Mouse (Mus musculus) hindlimb bud, embryonic 11.5 days (tissue): ENCODE measurements around the gene Tbl2.

ENCODE experiments used
- DNase-seq: peaks from one replicate; pipeline ENCODE4 v3.0.0-alpha.2; 2012; ENCODE audit warnings: low read depth, low spot score; ENCODE audit errors: extremely low spot score

Tbl2 gene

GRCm38 (mm10) chr5:135148715-135149052 lies 773 bp upstream of the Tbl2 start:
- DNase-seq = no peak

- no peak for DNase-seq
Observed at GRCm38 (mm10) chr5:135149820-135150178, 342 bp downstream of the Tbl2 start.

GRCm38 (mm10) chr5:135156496-135156895 lies 7.0 kb downstream of the Tbl2 start:
- no peak for DNase-seq

GRCm38 (mm10) chr5:135161221-135161620 lies 11.8 kb downstream of the Tbl2 start:
- DNase-seq = no peak

- no peak for DNase-seq
Observed at GRCm38 (mm10) chr5:135161650-135162049, 12.2 kb downstream of the Tbl2 start.

GRCm38 (mm10) chr5:135162361-135162760 lies 12.9 kb downstream of the Tbl2 start:
- no peak for DNase-seq

GRCm38 (mm10) chr5:135162821-135163220 lies 13.4 kb downstream of the Tbl2 start:
- DNase-seq = no peak

- no peak for DNase-seq
Observed at GRCm38 (mm10) chr5:135166909-135167308, 17.5 kb downstream of the Tbl2 start.

GRCm38 (mm10) chr5:135167469-135167868 lies 18.0 kb downstream of the Tbl2 start:
- DNase-seq = no peak

- DNase-seq = peak; percentile 78
Observed at GRCm38 (mm10) chr5:135168063-135169062, 18.9 kb downstream of the Tbl2 start, which contains the start of gene Bcl7b. Gene Bcl7b, plus strand, starts transcription at chr5:135168283.

- DNase-seq = no peak
Observed at GRCm38 (mm10) chr5:135169479-135169878, 20.0 kb downstream of the Tbl2 start.

- DNase-seq = no peak
Observed at GRCm38 (mm10) chr5:135171688-135172220, 22.3 kb downstream of the Tbl2 start.

GRCm38 (mm10) chr5:135172986-135173385 lies 23.5 kb downstream of the Tbl2 start:
- DNase-seq = no peak

GRCm38 (mm10) chr5:135175086-135175485 lies 25.6 kb downstream of the Tbl2 start:
- no peak for DNase-seq

- no peak for DNase-seq
Observed at GRCm38 (mm10) chr5:135178523-135178922, 29.1 kb downstream of the Tbl2 start.

GRCm38 (mm10) chr5:135178996-135179395 lies 29.5 kb downstream of the Tbl2 start:
- DNase-seq = no peak

GRCm38 (mm10) chr5:135179616-135180015 lies 30.2 kb downstream of the Tbl2 start:
- no peak for DNase-seq

- DNase-seq = no peak
Observed at GRCm38 (mm10) chr5:135180796-135181195, 31.3 kb downstream of the Tbl2 start.

GRCm38 (mm10) chr5:135181776-135182175 lies 32.3 kb downstream of the Tbl2 start:
- no peak for DNase-seq

GRCm38 (mm10) chr5:135183131-135183861 lies 33.8 kb downstream of the Tbl2 start:
- DNase-seq = no peak

GRCm38 (mm10) chr5:135185016-135185415 lies 35.6 kb downstream of the Tbl2 start:
- DNase-seq = no peak

- no peak for DNase-seq
Observed at GRCm38 (mm10) chr5:135185596-135185995, 36.1 kb downstream of the Tbl2 start.
